Mouse (Mus musculus) liver, postnatal 0 days (tissue): ENCODE measurements around the gene Dctn1. TPM values are rescaled to one million over a fixed set of nuclear protein-coding genes. Genes with fewer than 3 reads are reported as not detected.
A peak's percentile ranks its signal among the peaks of the same experiment; 100 is the strongest.

Source experiments
- ATAC-seq: fragments of 200-750 bp; cut with Nextera tagmentation; 2 replicates; pipeline ENCODE4 v1.8.0; 2017; ENCODE audit warnings: mild to moderate bottlenecking, moderate library complexity
- DNase-seq: peaks from one replicate; pipeline ENCODE4 v3.0.0-alpha.2; 2016
- H3K27ac ChIP-seq: fragments of 300-500 bp; sonication (generic); 2 replicates; pipeline ENCODE4 v1.5.1; 2014; ENCODE audit warnings: antibody characterized with exemption, moderate library complexity, mild to moderate bottlenecking, low read depth
- H3K27me3 ChIP-seq: fragments of 300-500 bp; sonication (generic); 2 replicates; pipeline ENCODE4 v1.6.1; 2014; ENCODE audit warnings: low read length, control low read depth, mixed read lengths; ENCODE audit not compliant: insufficient read depth
- H3K36me3 ChIP-seq: fragments of 300-500 bp; sonication (generic); replicated peaks from 2 replicates; pipeline ENCODE4 v1.6.1; 2014; ENCODE audit warnings: mild to moderate bottlenecking, control low read depth, low read length, moderate library complexity, mixed read lengths; ENCODE audit not compliant: insufficient read depth
- H3K4me1 ChIP-seq: fragments of 300-500 bp; sonication (generic); 2 replicates; pipeline ENCODE4 v1.6.1; 2014; ENCODE audit warnings: antibody characterized with exemption, mild to moderate bottlenecking, control low read depth; ENCODE audit not compliant: insufficient read depth
- H3K4me2 ChIP-seq: fragments of 300-500 bp; sonication (generic); 2 replicates; pipeline ENCODE4 v1.6.1; 2014; ENCODE audit warnings: low read depth, mild to moderate bottlenecking, low read length, moderate library complexity, mixed read lengths
- H3K4me3 ChIP-seq: fragments of 300-500 bp; sonication (generic); 2 replicates; pipeline ENCODE4 v1.5.1; 2014; ENCODE audit warnings: low read depth, low read length
- H3K9ac ChIP-seq: fragments of 300-500 bp; sonication (generic); replicated peaks from 2 replicates; pipeline ENCODE4 v1.6.1; 2014; ENCODE audit warnings: mild to moderate bottlenecking, moderate library complexity
- H3K9me3 ChIP-seq: fragments of 300-500 bp; sonication (generic); 2 replicates; pipeline ENCODE4 v1.6.1; 2016; ENCODE audit warnings: mild to moderate bottlenecking, control low read depth, low read length, mixed read lengths
- CTCF ChIP-seq: sonication (generic); IDR thresholded peaks from 2 replicates; pipeline ENCODE4 v1.5.1; 2016; ENCODE audit warnings: antibody characterized with exemption, low read depth
- EP300 ChIP-seq: IDR thresholded peaks from 2 replicates; pipeline ENCODE4 v1.6.1; 2016; ENCODE audit warnings: antibody characterized with exemption, low read depth, mild to moderate bottlenecking
- WGBS: fragments of 180-500 bp; shearing (Covaris S2); extraction: QIAGEN DNeasy Blood & Tissue Kit; methylation state at CpG from one replicate; pipeline ENCODE4 v1.1.7; 2014; ENCODE audit not compliant: insufficient replicate concordance; 5-methylcytosine and 5-hydroxymethylcytosine counted together
- polyA plus RNA-seq: library from polyadenylated mRNA; unstranded; fragments of >200 nt; fragmentation: Nextera tagmentation; extraction: Ambion mirVana; gene quantifications from 2 replicates; pipeline ENCODE4 v1.2.1, GENCODE M21; 2015

Gene Dctn1
- polyA plus RNA-seq, 1 experiment from 2014 or later, result 14.7 TPM

GRCm38 (mm10) chr6:83136291-83136880, 29.3 kb upstream of the Dctn1 start:
- ATAC-seq (no peak), DNase-seq (no peak)
- Histone ChIP-seq H3K4me1 (peaks cover 40% of the 10 kb centered on the region), H3K9me3 (no peaks in the 10 kb centered on the region), H3K36me3 (no peaks in the 10 kb centered on the region), H3K27me3 (no peaks in the 10 kb centered on the region), H3K4me3 (peak overlapping the region; percentile 56), H3K9ac (peak overlapping the region; percentile 75), H3K4me2 (peak overlapping the region; percentile 87), H3K27ac (peak overlapping the region; percentile 86)
- TF ChIP-seq EP300 (no peak), CTCF (no peak)
- WGBS, result 29% methylated on average over 5 of the region's 5 CpGs

GRCm38 (mm10) chr6:83136881-83137575, 28.7 kb upstream of the Dctn1 start:
- TF ChIP-seq EP300 (no peak), CTCF (no peak)
- no peaks in the 10 kb centered on the region for H3K27me3 ChIP-seq
- peak overlapping the region; percentile 86 for H3K27ac ChIP-seq
- H3K9me3 ChIP-seq, result no peaks in the 10 kb centered on the region
- H3K4me2 ChIP-seq, result peak overlapping the region; percentile 87
- ATAC-seq, result peak; percentile 43
- peak overlapping the region; percentile 75 for H3K9ac ChIP-seq
- DNase-seq, result peak; percentile 55
- H3K4me3 ChIP-seq, result peak overlapping the region; percentile 56
- H3K4me1 ChIP-seq, result peaks cover 40% of the 10 kb centered on the region
- WGBS, result 2% methylated on average over 23 of the region's 26 CpGs
- no peaks in the 10 kb centered on the region for H3K36me3 ChIP-seq

GRCm38 (mm10) chr6:83137576-83137950, 28.2 kb upstream of the Dctn1 start:
- ATAC-seq (peak; percentile 75), DNase-seq (peak; percentile 83)
- Histone ChIP-seq H3K27me3 (0 out of 2 replicates have a peak, but pooled peaks cover 5% of the 10 kb centered on the region), H3K36me3 (no peaks in the 10 kb centered on the region), H3K4me1 (peaks cover 43% of the 10 kb centered on the region), H3K27ac (peak overlapping the region; percentile 86), H3K9me3 (no peaks in the 10 kb centered on the region), H3K9ac (peak overlapping the region; percentile 75), H3K4me2 (peak overlapping the region; percentile 87), H3K4me3 (peak overlapping the region; percentile 56)
- WGBS, result under 1% methylated on average over 12 of the region's 12 CpGs
- TF ChIP-seq CTCF (no peak), EP300 (no peak)

GRCm38 (mm10) chr6:83138056-83138455, 27.7 kb upstream of the Dctn1 start:
- H3K27ac ChIP-seq, result peak overlapping the region; percentile 86
- no peaks in the 10 kb centered on the region for H3K36me3 ChIP-seq
- H3K4me2 ChIP-seq, result peak overlapping the region; percentile 87
- DNase-seq (no peak), ATAC-seq (peak; percentile 43; the same call in 1 of the 2 replicates)
- 0 out of 2 replicates have a peak, but pooled peaks cover 5% of the 10 kb centered on the region for H3K27me3 ChIP-seq
- peaks cover 43% of the 10 kb centered on the region for H3K4me1 ChIP-seq
- H3K9me3 ChIP-seq, result no peaks in the 10 kb centered on the region
- 4% methylated on average over 11 of the region's 11 CpGs for WGBS
- H3K4me3 ChIP-seq, result peak overlapping the region; percentile 56
- H3K9ac ChIP-seq, result peak overlapping the region; percentile 75
- TF ChIP-seq EP300 (no peak), CTCF (peak; percentile 22; the same call in 1 of the 2 replicates)

GRCm38 (mm10) chr6:83140044-83140443, 25.7 kb upstream of the Dctn1 start:
- Histone ChIP-seq H3K4me3 (no peak overlapping the region), H3K27ac (no peak overlapping the region), H3K4me1 (peaks cover 36% of the 10 kb centered on the region), H3K9me3 (no peaks in the 10 kb centered on the region), H3K27me3 (0 out of 2 replicates have a peak, but pooled peaks cover 5% of the 10 kb centered on the region), H3K4me2 (no peak overlapping the region), H3K9ac (no peak overlapping the region), H3K36me3 (no peaks in the 10 kb centered on the region)
- no peak for DNase-seq
- no peak for TF ChIP-seq EP300
- TF ChIP-seq CTCF, result no peak
- no peak for ATAC-seq
- 84% methylated on average over 8 of the region's 8 CpGs for WGBS

- peaks cover 24% of the 10 kb centered on the region for H3K4me1 ChIP-seq
Measured at GRCm38 (mm10) chr6:83141636-83142035, 24.1 kb upstream of the Dctn1 start.

More at GRCm38 (mm10) chr6:83141636-83142035, 24.1 kb upstream of the Dctn1 start:
- no peak for DNase-seq
- 0 out of 2 replicates have a peak, but pooled peaks cover 5% of the 10 kb centered on the region for H3K27me3 ChIP-seq
- H3K4me3 ChIP-seq, result no peak overlapping the region
- no peak for TF ChIP-seq EP300
- no peaks in the 10 kb centered on the region for H3K36me3 ChIP-seq
- H3K4me2 ChIP-seq, result no peak overlapping the region
- H3K9ac ChIP-seq, result no peak overlapping the region
- ATAC-seq, result no peak
- WGBS, result 59% methylated on average over 4 of the region's 4 CpGs
- no peaks in the 10 kb centered on the region for H3K9me3 ChIP-seq
- no peak overlapping the region for H3K27ac ChIP-seq
